Mouse (Mus musculus): ENCODE data around the gene Katna1. TPM values are rescaled to one million over a fixed set of nuclear protein-coding genes. Genes with fewer than 3 reads are reported as not detected.
"Not testable (repeated sequence)": the region's sequence is repeated elsewhere in the genome, so short reads cannot be mapped to it uniquely, and the experiment has no call there.

Katna1 gene
- polyA plus RNA-seq, 1 experiment from 2014 or later: 27.0 TPM

- H3K27me3 ChIP-seq (ENCODE audit: control insufficient read depth, insufficient read depth, low read depth, low read length): no peaks in the 10 kb centered on the region
- H3K36me3 ChIP-seq (ENCODE audit: control insufficient read depth, insufficient read depth): peaks cover 29% of the 10 kb centered on the region
- no peaks in the 10 kb centered on the region for H3K9me3 ChIP-seq (replicated peaks; ENCODE audit: control insufficient read depth, low read length)
- WGBS (ENCODE audit: insufficient replicate concordance): 74% methylated on average over 5 of the region's 5 CpGs
- H3K9ac ChIP-seq (ENCODE audit: low read depth, low read length): no peak overlapping the region
- no peak overlapping the region for H3K4me3 ChIP-seq (ENCODE audit: low read depth, low read length)
- H3K27ac ChIP-seq (ENCODE audit: low read length): no peak overlapping the region
- no peaks in the 10 kb centered on the region for H3K4me1 ChIP-seq (ENCODE audit: control insufficient read depth, low read depth, low read length)
- no peak for ATAC-seq (ENCODE audit: low read depth)
- H3K4me2 ChIP-seq (ENCODE audit: low read depth, low read length): no peak overlapping the region
Measured at GRCm38 (mm10) chr10:7710121-7710520, 15.7 kb upstream of the Katna1 start.

DNA sequence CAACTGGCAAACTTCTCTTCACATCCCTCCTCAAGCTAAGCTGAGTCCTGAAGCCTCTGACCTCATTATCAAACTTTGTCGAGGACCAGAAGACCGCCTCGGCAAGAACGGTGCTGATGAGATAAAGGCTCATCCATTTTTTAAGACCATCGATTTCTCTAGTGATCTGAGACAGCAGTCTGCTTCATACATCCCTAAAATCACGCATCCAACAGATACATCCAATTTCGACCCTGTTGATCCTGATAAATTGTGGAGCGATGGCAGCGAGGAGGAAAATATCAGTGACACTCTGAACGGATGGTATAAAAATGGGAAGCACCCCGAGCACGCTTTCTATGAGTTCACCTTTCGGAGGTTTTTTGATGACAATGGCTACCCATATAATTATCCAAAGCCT, 13.3 kb upstream of the Katna1 start:
- Histone ChIP-seq H3K9me3 (replicated peaks; ENCODE audit: control insufficient read depth, low read length) (no peaks in the 10 kb centered on the region), H3K4me3 (ENCODE audit: low read depth, low read length) (no peak overlapping the region), H3K27ac (ENCODE audit: low read length) (no peak overlapping the region), H3K4me1 (ENCODE audit: control insufficient read depth, low read depth, low read length) (no peaks in the 10 kb centered on the region), H3K9ac (ENCODE audit: low read depth, low read length) (no peak overlapping the region), H3K4me2 (ENCODE audit: low read depth, low read length) (no peak overlapping the region), H3K27me3 (ENCODE audit: control insufficient read depth, insufficient read depth, low read depth, low read length) (no peaks in the 10 kb centered on the region), H3K36me3 (ENCODE audit: control insufficient read depth, insufficient read depth) (peaks cover 23% of the 10 kb centered on the region)
- no peak for ATAC-seq (ENCODE audit: low read depth)
- 82% methylated on average over 13 of the region's 13 CpGs for WGBS (ENCODE audit: insufficient replicate concordance)

- no peaks in the 10 kb centered on the region for H3K4me1 ChIP-seq (ENCODE audit: control insufficient read depth, low read depth, low read length)
- ATAC-seq (ENCODE audit: low read depth): no peak
- peaks cover 23% of the 10 kb centered on the region for H3K36me3 ChIP-seq (ENCODE audit: control insufficient read depth, insufficient read depth)
- H3K4me2 ChIP-seq (ENCODE audit: low read depth, low read length): no peak overlapping the region
- no peak overlapping the region for H3K27ac ChIP-seq (ENCODE audit: low read length)
- no peak overlapping the region for H3K4me3 ChIP-seq (ENCODE audit: low read depth, low read length)
- H3K9ac ChIP-seq (ENCODE audit: low read depth, low read length): no peak overlapping the region
- no peaks in the 10 kb centered on the region for H3K9me3 ChIP-seq (replicated peaks; ENCODE audit: control insufficient read depth, low read length)
- H3K27me3 ChIP-seq (ENCODE audit: control insufficient read depth, insufficient read depth, low read depth, low read length): no peaks in the 10 kb centered on the region
- 75% methylated on average over 7 of the region's 7 CpGs for WGBS (ENCODE audit: insufficient replicate concordance)
Measured at GRCm38 (mm10) chr10:7715056-7715455, 10.7 kb upstream of the Katna1 start.

GRCm38 (mm10) chr10:7726501-7726812, 657 bp downstream of the Katna1 start:
- Histone ChIP-seq H3K4me1 (ENCODE audit: control insufficient read depth, low read depth, low read length) (peaks cover 11% of the 10 kb centered on the region), H3K4me2 (ENCODE audit: low read depth, low read length) (peak overlapping the region; percentile 78), H3K4me3 (ENCODE audit: low read depth, low read length) (peak overlapping the region; percentile 92), H3K27ac (ENCODE audit: low read length) (peak overlapping the region; percentile 80), H3K27me3 (ENCODE audit: control insufficient read depth, insufficient read depth, low read depth, low read length) (no peaks in the 10 kb centered on the region), H3K9me3 (replicated peaks; ENCODE audit: control insufficient read depth, low read length) (no peaks in the 10 kb centered on the region), H3K9ac (ENCODE audit: low read depth, low read length) (peak overlapping the region; percentile 82), H3K36me3 (ENCODE audit: control insufficient read depth, insufficient read depth) (no peaks in the 10 kb centered on the region)
- whole genome bisulfite sequencing (ENCODE audit: insufficient replicate concordance): 0% methylated on average over 8 of the region's 8 CpGs
- ATAC-seq (ENCODE audit: low read depth): no peak

- WGBS (ENCODE audit: insufficient replicate concordance): 9% methylated on average over 3 of the region's 3 CpGs
- Histone ChIP-seq H3K4me3 (ENCODE audit: low read depth, low read length) (peak overlapping the region; percentile 92), H3K27ac (ENCODE audit: low read length) (no peak overlapping the region), H3K4me1 (ENCODE audit: control insufficient read depth, low read depth, low read length) (peaks cover 11% of the 10 kb centered on the region), H3K9ac (ENCODE audit: low read depth, low read length) (peak overlapping the region; percentile 58), H3K27me3 (ENCODE audit: control insufficient read depth, insufficient read depth, low read depth, low read length) (no peaks in the 10 kb centered on the region), H3K9me3 (replicated peaks; ENCODE audit: control insufficient read depth, low read length) (no peaks in the 10 kb centered on the region), H3K4me2 (ENCODE audit: low read depth, low read length) (peak overlapping the region; percentile 78), H3K36me3 (ENCODE audit: control insufficient read depth, insufficient read depth) (no peaks in the 10 kb centered on the region)
- ATAC-seq (ENCODE audit: low read depth): no peak
Measured at GRCm38 (mm10) chr10:7727011-7727410, 1.2 kb downstream of the Katna1 start.

DNA sequence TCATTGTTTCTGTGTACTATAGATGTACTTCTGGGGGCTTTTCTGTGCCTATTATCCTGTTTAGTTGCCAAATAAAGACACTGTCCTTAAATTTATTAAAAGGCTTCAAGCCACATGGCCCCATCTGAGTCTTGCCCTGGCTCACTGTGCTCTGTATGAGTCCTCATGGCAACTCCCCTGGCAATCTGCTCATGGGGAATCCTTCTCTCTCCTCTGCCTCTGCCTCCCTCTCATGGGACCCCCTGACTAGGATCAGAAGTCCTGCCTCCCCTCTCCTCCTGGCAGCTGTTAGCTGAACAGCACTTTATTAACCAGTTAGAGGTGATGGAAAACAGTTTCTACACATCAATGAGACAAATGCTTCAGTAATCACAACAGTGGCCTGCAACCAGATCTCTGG, 5.8 kb downstream of the Katna1 start:
- no peak overlapping the region for H3K9ac ChIP-seq (ENCODE audit: low read depth, low read length)
- H3K4me3 ChIP-seq (ENCODE audit: low read depth, low read length): no peak overlapping the region
- peaks cover 13% of the 10 kb centered on the region for H3K4me1 ChIP-seq (ENCODE audit: control insufficient read depth, low read depth, low read length)
- H3K27me3 ChIP-seq (ENCODE audit: control insufficient read depth, insufficient read depth, low read depth, low read length): no peaks in the 10 kb centered on the region
- H3K9me3 ChIP-seq (replicated peaks; ENCODE audit: control insufficient read depth, low read length): no peaks in the 10 kb centered on the region
- no peaks in the 10 kb centered on the region for H3K36me3 ChIP-seq (ENCODE audit: control insufficient read depth, insufficient read depth)
- no peak for ATAC-seq (ENCODE audit: low read depth)
- no peak overlapping the region for H3K27ac ChIP-seq (ENCODE audit: low read length)
- no peak overlapping the region for H3K4me2 ChIP-seq (ENCODE audit: low read depth, low read length)

GRCm38 (mm10) chr10:7737122-7737521, 11.3 kb downstream of the Katna1 start:
- no peak overlapping the region for H3K27ac ChIP-seq (ENCODE audit: low read length)
- no peak overlapping the region for H3K4me3 ChIP-seq (ENCODE audit: low read depth, low read length)
- no peaks in the 10 kb centered on the region for H3K9me3 ChIP-seq (replicated peaks; ENCODE audit: control insufficient read depth, low read length)
- H3K4me1 ChIP-seq (ENCODE audit: control insufficient read depth, low read depth, low read length): peaks cover 15% of the 10 kb centered on the region
- H3K4me2 ChIP-seq (ENCODE audit: low read depth, low read length): no peak overlapping the region
- no peaks in the 10 kb centered on the region for H3K27me3 ChIP-seq (ENCODE audit: control insufficient read depth, insufficient read depth, low read depth, low read length)
- H3K36me3 ChIP-seq (ENCODE audit: control insufficient read depth, insufficient read depth): no peaks in the 10 kb centered on the region
- no peak for ATAC-seq (ENCODE audit: low read depth)
- no peak overlapping the region for H3K9ac ChIP-seq (ENCODE audit: low read depth, low read length)

- no peaks in the 10 kb centered on the region for H3K27me3 ChIP-seq (ENCODE audit: control insufficient read depth, insufficient read depth, low read depth, low read length)
- no peak overlapping the region for H3K4me3 ChIP-seq (ENCODE audit: low read depth, low read length)
- ATAC-seq (ENCODE audit: low read depth): peak; percentile 58; the same call in 1 of the 2 replicates
- no peaks in the 10 kb centered on the region; the same call in 1 of the 2 replicates for H3K36me3 ChIP-seq (ENCODE audit: control insufficient read depth, insufficient read depth)
- no peak overlapping the region for H3K9ac ChIP-seq (ENCODE audit: low read depth, low read length)
- H3K4me2 ChIP-seq (ENCODE audit: low read depth, low read length): no peak overlapping the region
- 41% methylated on average over 3 of the region's 3 CpGs for WGBS (ENCODE audit: insufficient replicate concordance)
- no peaks in the 10 kb centered on the region for H3K9me3 ChIP-seq (replicated peaks; ENCODE audit: control insufficient read depth, low read length)
- peaks cover 15% of the 10 kb centered on the region for H3K4me1 ChIP-seq (ENCODE audit: control insufficient read depth, low read depth, low read length)
- no peak overlapping the region for H3K27ac ChIP-seq (ENCODE audit: low read length)
Measured at GRCm38 (mm10) chr10:7737914-7738313, 12.1 kb downstream of the Katna1 start.

DNA sequence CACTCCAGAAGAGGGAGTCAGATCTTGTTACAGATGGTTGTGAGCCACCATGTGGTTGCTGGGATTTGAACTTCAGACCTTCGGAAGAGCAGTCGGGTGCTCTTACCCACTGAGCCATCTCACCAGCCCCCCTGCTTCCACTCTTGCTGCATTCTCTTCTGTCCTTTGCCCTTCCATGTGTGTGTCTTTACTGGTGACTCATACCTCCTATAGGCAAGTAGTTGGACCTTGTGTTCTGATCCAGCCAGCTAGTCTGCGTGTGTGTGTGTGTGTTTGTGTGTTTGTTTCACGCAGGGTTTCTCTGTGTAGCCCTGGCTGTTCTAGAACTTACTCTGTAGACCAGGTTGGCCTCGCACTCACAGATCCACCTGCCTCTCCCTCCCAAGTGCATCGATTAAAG, 19.7 kb downstream of the Katna1 start:
- H3K4me1 ChIP-seq (ENCODE audit: control insufficient read depth, low read depth, low read length); H3K27me3 ChIP-seq (ENCODE audit: control insufficient read depth, insufficient read depth, low read depth, low read length); ATAC-seq (ENCODE audit: low read depth); H3K4me3 ChIP-seq (ENCODE audit: low read depth, low read length); H3K4me2 ChIP-seq (ENCODE audit: low read depth, low read length); H3K9me3 ChIP-seq (replicated peaks; ENCODE audit: control insufficient read depth, low read length); H3K27ac ChIP-seq (ENCODE audit: low read length); H3K9ac ChIP-seq (ENCODE audit: low read depth, low read length): not testable (repeated sequence)
- WGBS (ENCODE audit: insufficient replicate concordance): 85% methylated on average over 6 of the region's 6 CpGs
- peaks cover 13% of the 10 kb centered on the region for H3K36me3 ChIP-seq (ENCODE audit: control insufficient read depth, insufficient read depth)

DNA sequence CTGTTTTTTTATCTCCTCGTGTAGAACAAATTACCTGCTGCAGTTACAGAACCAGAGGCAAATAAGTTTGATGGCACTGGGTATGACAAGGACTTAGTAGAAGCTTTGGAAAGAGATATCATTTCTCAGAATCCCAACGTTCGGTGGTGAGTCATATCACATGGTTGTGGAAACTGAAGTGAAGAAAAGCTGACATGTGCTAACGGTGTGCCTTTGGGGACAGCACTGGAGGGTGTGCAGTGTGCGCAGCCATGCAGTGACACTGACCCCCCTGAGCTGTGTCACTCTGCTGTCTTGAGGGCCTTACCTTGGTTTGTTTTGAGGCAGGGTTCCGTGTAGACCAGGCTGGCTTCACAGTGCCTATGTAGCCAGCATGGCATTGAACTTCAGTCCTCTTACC, 23.0 kb downstream of the Katna1 start:
- ATAC-seq (ENCODE audit: low read depth): no peak
- H3K9me3 ChIP-seq (replicated peaks; ENCODE audit: control insufficient read depth, low read length): no peaks in the 10 kb centered on the region
- peaks cover 11% of the 10 kb centered on the region for H3K36me3 ChIP-seq (ENCODE audit: control insufficient read depth, insufficient read depth)

More for the DNA sequence above, 23.0 kb downstream of the Katna1 start:
- no peak overlapping the region for H3K9ac ChIP-seq (ENCODE audit: low read depth, low read length)
- H3K27me3 ChIP-seq (ENCODE audit: control insufficient read depth, insufficient read depth, low read depth, low read length): no peaks in the 10 kb centered on the region
- H3K4me3 ChIP-seq (ENCODE audit: low read depth, low read length): no peak overlapping the region
- 71% methylated on average over 6 of the region's 6 CpGs for WGBS (ENCODE audit: insufficient replicate concordance)
- H3K27ac ChIP-seq (ENCODE audit: low read length): no peak overlapping the region
- no peak overlapping the region for H3K4me2 ChIP-seq (ENCODE audit: low read depth, low read length)
- no peaks in the 10 kb centered on the region for H3K4me1 ChIP-seq (ENCODE audit: control insufficient read depth, low read depth, low read length)
